Mouse (Mus musculus): ENCODE data around the gene Olfr480. TPM values are rescaled to one million over a fixed set of nuclear protein-coding genes. Genes with fewer than 3 reads are reported as not detected.

Olfr480 gene
- not detected in 2 replicates for polyA plus RNA-seq (2015; fragmentation: Nextera tagmentation; extraction: Ambion mirVana)

- H3K27ac ChIP-seq = no peak within 1 kb of the TSS
- 82% methylated on average over 1 of the region's 1 CpGs for WGBS
- no peaks in the 10 kb centered on the region for H3K27me3 ChIP-seq
- no peak within 1 kb of the TSS for H3K4me2 ChIP-seq
- no peaks in the 10 kb centered on the region for H3K36me3 ChIP-seq
- no peak within 1 kb of the TSS for H3K4me3 ChIP-seq
- H3K9me3 ChIP-seq = no peaks in the 10 kb centered on the region
- H3K4me1 ChIP-seq = no peaks in the 10 kb centered on the region
- no peak for ATAC-seq (ENCODE audit: insufficient number of reproducible peaks, low FRiP score, low TSS enrichment, low read depth)
- H3K9ac ChIP-seq = no peak within 1 kb of the TSS
Observed at GRCm38 (mm10) chr7:108067246-108067645, at the start of gene Olfr480. Gene Olfr480 (minus strand): TSS chr7:108067346.

DNA sequence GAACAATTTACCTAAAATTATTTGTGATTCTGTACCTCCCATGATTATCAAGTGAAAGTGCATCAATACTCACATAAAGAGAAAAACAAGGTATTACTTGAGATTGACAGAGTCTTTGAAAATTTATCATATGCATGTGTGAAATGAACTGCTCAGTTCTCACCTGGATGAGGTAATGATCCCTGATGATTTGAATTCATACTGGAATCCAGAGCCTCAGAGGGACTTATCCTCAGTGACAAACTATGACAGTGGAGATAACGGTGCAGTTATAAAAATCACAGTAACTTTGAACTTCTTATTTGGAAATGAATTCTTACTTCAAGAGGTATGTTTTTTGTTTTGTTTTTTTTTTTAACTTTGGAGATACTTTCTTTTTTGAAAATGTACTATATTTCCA lies 33.4 kb upstream of the Olfr480 start, which contains the start of gene Olfr483:
TSS of gene Olfr483 (plus strand) at position 301 of the 400 bp plus-strand sequence.
- no peak within 1 kb of the TSS for H3K4me2 ChIP-seq

GRCm38 (mm10) chr7:108097486-108097885 lies 30.3 kb upstream of the Olfr480 start, which contains the start of gene Olfr482:
Gene Olfr482 (minus strand): TSS chr7:108097586.
- no peak for ATAC-seq (ENCODE audit: insufficient number of reproducible peaks, low FRiP score, low TSS enrichment, low read depth)
- H3K4me3 ChIP-seq = no peak within 1 kb of the TSS
- 80% methylated on average over 1 of the region's 1 CpGs for WGBS
- no peaks in the 10 kb centered on the region for H3K9me3 ChIP-seq
- no peaks in the 10 kb centered on the region for H3K27me3 ChIP-seq
- no peak within 1 kb of the TSS for H3K4me2 ChIP-seq
- H3K9ac ChIP-seq = no peak within 1 kb of the TSS
- H3K4me1 ChIP-seq = no peaks in the 10 kb centered on the region
- H3K36me3 ChIP-seq = no peaks in the 10 kb centered on the region
- no peak within 1 kb of the TSS for H3K27ac ChIP-seq

More for the DNA sequence above, 33.4 kb upstream of the Olfr480 start, which contains the start of gene Olfr483:
- Histone ChIP-seq H3K9me3 (no peaks in the 10 kb centered on the region), H3K9ac (no peak within 1 kb of the TSS), H3K27ac (no peak within 1 kb of the TSS), H3K27me3 (no peaks in the 10 kb centered on the region), H3K4me3 (no peak within 1 kb of the TSS), H3K36me3 (no peaks in the 10 kb centered on the region), H3K4me1 (no peaks in the 10 kb centered on the region)
- ATAC-seq (ENCODE audit: insufficient number of reproducible peaks, low FRiP score, low TSS enrichment, low read depth) = no peak
- WGBS = 90% methylated on average over 1 of the region's 1 CpGs

DNA sequence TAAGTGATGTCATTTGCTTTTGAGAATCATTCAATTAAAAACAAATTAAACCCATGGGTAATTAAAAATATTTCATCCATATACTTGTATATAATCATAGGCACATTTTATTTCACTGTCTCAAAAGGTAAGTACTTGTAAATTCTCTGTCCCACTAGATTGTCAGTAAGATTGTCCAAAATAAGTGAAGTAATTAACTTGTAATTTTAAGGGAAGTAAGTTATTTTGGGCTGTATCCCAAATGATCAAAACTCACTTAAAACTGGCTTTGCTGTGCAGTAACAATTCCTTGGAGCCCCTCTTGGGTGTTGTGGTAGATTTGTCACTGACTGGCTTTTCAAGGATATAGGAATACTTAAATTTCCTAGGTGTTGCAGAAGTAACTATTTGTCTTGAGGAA lies 12.4 kb upstream of the Olfr480 start, which contains the start of gene Olfr481:
TSS of gene Olfr481 (plus strand) at position 301 of the 400 bp plus-strand sequence.
- Histone ChIP-seq H3K36me3 (no peaks in the 10 kb centered on the region), H3K4me1 (no peaks in the 10 kb centered on the region), H3K9me3 (no peaks in the 10 kb centered on the region), H3K4me2 (no peak within 1 kb of the TSS), H3K4me3 (no peak within 1 kb of the TSS), H3K9ac (no peak within 1 kb of the TSS), H3K27ac (no peak within 1 kb of the TSS), H3K27me3 (no peaks in the 10 kb centered on the region)
- ATAC-seq (ENCODE audit: insufficient number of reproducible peaks, low FRiP score, low TSS enrichment, low read depth) = no peak

- H3K9ac ChIP-seq = no peak within 1 kb of the TSS
- H3K27me3 ChIP-seq = no peaks in the 10 kb centered on the region
- no peak for ATAC-seq (ENCODE audit: insufficient number of reproducible peaks, low FRiP score, low TSS enrichment, low read depth)
- no peak within 1 kb of the TSS for H3K4me2 ChIP-seq
- no peak within 1 kb of the TSS for H3K4me3 ChIP-seq
- no peak within 1 kb of the TSS for H3K27ac ChIP-seq
- no peaks in the 10 kb centered on the region for H3K36me3 ChIP-seq
- H3K9me3 ChIP-seq = no peaks in the 10 kb centered on the region
- 84% methylated on average over 2 of the region's 2 CpGs for WGBS
- H3K4me1 ChIP-seq = no peaks in the 10 kb centered on the region
Observed at GRCm38 (mm10) chr7:108050393-108050792, 16.8 kb downstream of the Olfr480 start, which contains the start of gene Olfr479. Gene Olfr479 (plus strand): TSS chr7:108050693.

GRCm38 (mm10) chr7:108033889-108034288 lies 33.3 kb downstream of the Olfr480 start, which contains the start of gene Olfr478:
Gene Olfr478 (minus strand): TSS chr7:108033989.
- Histone ChIP-seq H3K4me3 (no peak within 1 kb of the TSS), H3K27me3 (no peaks in the 10 kb centered on the region), H3K9ac (no peak within 1 kb of the TSS), H3K9me3 (no peaks in the 10 kb centered on the region), H3K36me3 (no peaks in the 10 kb centered on the region), H3K4me1 (no peaks in the 10 kb centered on the region), H3K27ac (no peak within 1 kb of the TSS), H3K4me2 (no peak within 1 kb of the TSS)
- ATAC-seq (ENCODE audit: insufficient number of reproducible peaks, low FRiP score, low TSS enrichment, low read depth) = no peak
- 74% methylated on average over 3 of the region's 3 CpGs for WGBS

Other genes with a start within 250 kb of the Olfr480 start
- not detected in 2 replicates for gene Olfr469, start 241.8 kb downstream of the Olfr480 start, polyA plus RNA-seq (2015; fragmentation: Nextera tagmentation; extraction: Ambion mirVana)
- gene Olfr470, start 219.9 kb downstream of the Olfr480 start, polyA plus RNA-seq (2015; fragmentation: Nextera tagmentation; extraction: Ambion mirVana) = not detected in 2 replicates
- gene Olfr472, start 169.4 kb downstream of the Olfr480 start, polyA plus RNA-seq (2015; fragmentation: Nextera tagmentation; extraction: Ambion mirVana) = not detected in 2 replicates
- not detected in 2 replicates for gene Olfr473, start 136.9 kb downstream of the Olfr480 start, polyA plus RNA-seq (2015; fragmentation: Nextera tagmentation; extraction: Ambion mirVana)
- gene Olfr474, start 112.7 kb downstream of the Olfr480 start, polyA plus RNA-seq (2015; fragmentation: Nextera tagmentation; extraction: Ambion mirVana) = not detected in 2 replicates
- gene Olfr476, start 102.5 kb downstream of the Olfr480 start, polyA plus RNA-seq (2015; fragmentation: Nextera tagmentation; extraction: Ambion mirVana) = not detected in 2 replicates
- not detected in 2 replicates for gene Olfr477, start 80.7 kb downstream of the Olfr480 start, polyA plus RNA-seq (2015; fragmentation: Nextera tagmentation; extraction: Ambion mirVana)
- not detected in 2 replicates for gene Olfr478, start 33.4 kb downstream of the Olfr480 start, polyA plus RNA-seq (2015; fragmentation: Nextera tagmentation; extraction: Ambion mirVana)
- not detected in 2 replicates for gene Olfr479, start 16.7 kb downstream of the Olfr480 start, polyA plus RNA-seq (2015; fragmentation: Nextera tagmentation; extraction: Ambion mirVana)
- not detected in 2 replicates for gene Olfr481, start 12.5 kb upstream of the Olfr480 start, polyA plus RNA-seq (2015; fragmentation: Nextera tagmentation; extraction: Ambion mirVana)
- 0.12 TPM in 1 of 2 replicates, not detected in the other for gene Olfr482, start 30.2 kb upstream of the Olfr480 start, polyA plus RNA-seq (2015; fragmentation: Nextera tagmentation; extraction: Ambion mirVana)
- gene Olfr483, start 33.5 kb upstream of the Olfr480 start, polyA plus RNA-seq (2015; fragmentation: Nextera tagmentation; extraction: Ambion mirVana) = not detected in 2 replicates
- not detected in 2 replicates for gene Olfr484, start 60.1 kb upstream of the Olfr480 start, polyA plus RNA-seq (2015; fragmentation: Nextera tagmentation; extraction: Ambion mirVana)
- gene Olfr485, start 92.5 kb upstream of the Olfr480 start, polyA plus RNA-seq (2015; fragmentation: Nextera tagmentation; extraction: Ambion mirVana) = not detected in 2 replicates
- gene Olfr486, start 105.4 kb upstream of the Olfr480 start, polyA plus RNA-seq (2015; fragmentation: Nextera tagmentation; extraction: Ambion mirVana) = not detected in 2 replicates
- not detected in 2 replicates for gene Olfr487, start 147.3 kb upstream of the Olfr480 start, polyA plus RNA-seq (2015; fragmentation: Nextera tagmentation; extraction: Ambion mirVana)
- not detected in 2 replicates for gene Olfr488, start 191.0 kb upstream of the Olfr480 start, polyA plus RNA-seq (2015; fragmentation: Nextera tagmentation; extraction: Ambion mirVana)
- not detected in 2 replicates for gene Olfr490, start 221.6 kb upstream of the Olfr480 start, polyA plus RNA-seq (2015; fragmentation: Nextera tagmentation; extraction: Ambion mirVana)
- gene Olfr491, start 246.1 kb upstream of the Olfr480 start, polyA plus RNA-seq (2015; fragmentation: Nextera tagmentation; extraction: Ambion mirVana) = not detected in 2 replicates